Mouse (Mus musculus): ENCODE results near the gene Pgm5. TPM values are rescaled to one million over a fixed set of nuclear protein-coding genes. Genes with fewer than 3 reads are reported as not detected.

Gene Pgm5
- 0.08 TPM in 1 of 2 replicates, not detected in the other for polyA plus RNA-seq (2012; ENCODE audit: low replicate concordance)

GRCm38 (mm10) chr19:24861612-24862451 is at the start of gene Pgm5:
TSS of gene Pgm5 (minus strand) at chr19:24861855.

GRCm38 (mm10) chr19:24900581-24901220 is 39.0 kb upstream of the Pgm5 start, which contains the start of gene Foxd4:
TSS of gene Foxd4 (minus strand) at chr19:24901197.

DNA sequence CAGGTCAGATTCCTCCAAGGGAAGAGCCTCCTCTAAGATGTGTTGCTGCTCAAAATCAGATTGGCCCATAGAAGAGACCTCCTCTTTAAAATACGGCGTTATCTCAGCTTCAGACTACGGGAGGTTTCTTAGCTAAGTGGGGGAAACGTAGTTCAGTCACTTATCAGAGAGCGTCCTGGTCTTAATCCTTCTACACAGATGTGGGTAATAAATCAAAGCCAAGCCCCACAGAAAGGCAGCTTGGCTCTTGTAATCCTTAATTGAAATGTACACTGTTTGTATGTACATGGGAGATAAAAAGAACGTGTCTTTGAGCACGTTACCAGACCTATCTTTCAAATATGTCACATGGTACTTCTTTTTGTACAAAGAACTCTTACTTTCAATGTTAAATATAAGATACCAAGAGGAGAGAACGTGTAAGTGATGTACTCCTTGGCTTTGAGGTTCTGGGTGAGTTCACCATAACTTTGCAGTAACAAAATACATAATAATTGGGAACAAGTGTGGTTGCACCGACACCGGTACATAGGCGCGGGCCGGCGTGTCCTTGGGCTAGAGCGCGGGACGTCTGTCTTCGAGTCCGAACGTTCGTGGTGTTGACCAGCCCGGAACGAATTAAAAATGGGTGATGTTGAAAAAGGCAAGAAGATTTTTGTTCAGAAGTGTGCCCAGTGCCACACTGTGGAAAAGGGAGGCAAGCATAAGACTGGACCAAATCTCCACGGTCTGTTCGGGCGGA is 13.6 kb upstream of the Pgm5 start, which contains the start of gene Gm10053:
Gene Gm10053 (plus strand): TSS at position 558 of the 742 bp plus-strand sequence.

DNA sequence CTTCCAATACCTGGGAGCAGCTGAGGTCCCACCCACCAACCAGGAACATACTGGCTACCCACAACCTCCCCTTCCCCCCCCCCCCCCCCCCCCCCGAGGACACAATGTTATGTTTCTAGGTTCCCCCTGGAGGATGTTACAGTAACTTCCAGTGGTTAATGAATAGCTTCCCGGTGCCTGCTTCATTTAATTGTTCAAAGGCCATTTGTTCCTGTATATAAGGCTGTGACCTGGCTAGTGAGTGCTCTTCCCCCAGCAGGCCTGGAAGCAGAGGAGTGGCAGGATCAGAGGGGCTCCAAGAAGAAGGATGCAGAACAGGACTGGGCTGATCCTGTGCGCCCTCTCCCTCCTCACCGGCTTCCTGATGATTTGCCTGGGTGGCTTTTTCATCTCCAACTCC is 187.9 kb downstream of the Pgm5 start, which contains the start of gene Tmem252:
Gene Tmem252 (plus strand): TSS at position 247 of the 400 bp plus-strand sequence.

Other genes with a start within 250 kb of the Pgm5 start
- not detected in 2 replicates for gene Tmem252, start 187.8 kb downstream of the Pgm5 start, polyA plus RNA-seq (2012; ENCODE audit: low replicate concordance)
- not detected in 2 replicates for gene Gm10053, start 13.8 kb upstream of the Pgm5 start, polyA plus RNA-seq (2012; ENCODE audit: low replicate concordance)
- gene Foxd4, start 39.3 kb upstream of the Pgm5 start, polyA plus RNA-seq (2012; ENCODE audit: low replicate concordance): not detected in 2 replicates
- 0.28 and 1.6 TPM in 2 replicates for gene Cbwd1, start 99.8 kb upstream of the Pgm5 start, polyA plus RNA-seq (2012; ENCODE audit: low replicate concordance)
- gene Dock8, start 137.7 kb upstream of the Pgm5 start, polyA plus RNA-seq (2012; ENCODE audit: low replicate concordance): 21.4 and 49.7 TPM in 2 replicates

Measured in hematopoietic multipotent progenitor cell, adult 10-12 weeks (in vitro differentiated cells).